Mouse (Mus musculus): ENCODE data around the gene Lrrfip1. TPM values are rescaled to one million over a fixed set of nuclear protein-coding genes. Genes with fewer than 3 reads are reported as not detected.

Lrrfip1 gene
- polyA plus RNA-seq, 1 experiment from 2014 or later = 26.2 TPM

GRCm38 (mm10) chr1:91176871-91177270, 178.3 kb downstream of the Lrrfip1 start:
- peaks cover 22% of the 10 kb centered on the region for H3K27me3 ChIP-seq (ENCODE audit: control insufficient read depth, insufficient read depth, low read length)
- H3K4me2 ChIP-seq (ENCODE audit: low read depth, severe bottlenecking) = no peak overlapping the region
- ATAC-seq (ENCODE audit: insufficient number of reproducible peaks, low FRiP score, low TSS enrichment, low read depth) (no peak), DNase-seq (ENCODE audit: low spot score) (no peak)
- WGBS = 89% methylated on average over 4 of the region's 4 CpGs
- no peaks in the 10 kb centered on the region for H3K9me3 ChIP-seq (ENCODE audit: control insufficient read depth, low read length)
- H3K36me3 ChIP-seq (ENCODE audit: control insufficient read depth, insufficient read depth, low read length) = no peaks in the 10 kb centered on the region
- no peak overlapping the region for H3K4me3 ChIP-seq (ENCODE audit: low read depth, low read length)
- no peak overlapping the region for H3K27ac ChIP-seq (replicated peaks; ENCODE audit: low read depth, low read length)
- H3K4me1 ChIP-seq (ENCODE audit: control insufficient read depth, insufficient read depth, low read length) = 0 out of 2 replicates have a peak, but pooled peaks cover 7% of the 10 kb centered on the region
- no peak overlapping the region for H3K9ac ChIP-seq (ENCODE audit: low read length)

Other genes with a start within 250 kb of the Lrrfip1 start
- gene Col6a3, start 154.8 kb upstream of the Lrrfip1 start, polyA plus RNA-seq (2014; fragmentation: Nextera tagmentation; extraction: Ambion mirVana) = 7.5 and 10.3 TPM in 2 replicates
- 0.08 and 0.17 TPM in 2 replicates for gene Mlph, start 83.7 kb upstream of the Lrrfip1 start, polyA plus RNA-seq (2014; fragmentation: Nextera tagmentation; extraction: Ambion mirVana)
- gene Prlh, start 45.6 kb upstream of the Lrrfip1 start, polyA plus RNA-seq (2014; fragmentation: Nextera tagmentation; extraction: Ambion mirVana) = not detected in 2 replicates
- gene Rab17, start 29.1 kb upstream of the Lrrfip1 start, polyA plus RNA-seq (2014; fragmentation: Nextera tagmentation; extraction: Ambion mirVana) = 0.44 and 1.0 TPM in 2 replicates
- gene Rbm44, start 146.4 kb downstream of the Lrrfip1 start, polyA plus RNA-seq (2014; fragmentation: Nextera tagmentation; extraction: Ambion mirVana) = 0.52 and 1.5 TPM in 2 replicates
- 0.37 and 0.47 TPM in 2 replicates for gene Ramp1, start 181.1 kb downstream of the Lrrfip1 start, polyA plus RNA-seq (2014; fragmentation: Nextera tagmentation; extraction: Ambion mirVana)